Mouse (Mus musculus) liver, adult 2 months (tissue): ENCODE results near the gene Retreg1. TPM values are rescaled to one million over a fixed set of nuclear protein-coding genes. Genes with fewer than 3 reads are reported as not detected.
"Not testable (repeated sequence)": the region's sequence is repeated elsewhere in the genome, so short reads cannot be mapped to it uniquely, and the experiment has no call there.

ENCODE experiments used
- DNase-seq: peaks from one replicate; pipeline ENCODE4 v3.0.0-alpha.2; 2011; ENCODE audit warnings: low read depth, low spot score; ENCODE audit errors: extremely low read depth
- H3K27ac ChIP-seq: fragments of 200-500 bp; replicated peaks from 2 replicates; pipeline ENCODE4 v1.5.1; 2012; ENCODE audit warnings: low read depth, mild to moderate bottlenecking, control low read depth, inconsistent platforms, low read length; ENCODE audit not compliant: insufficient read depth
- H3K27me3 ChIP-seq: fragments of 200-500 bp; 2 replicates; pipeline ENCODE4 v1.6.1; 2012; ENCODE audit warnings: mild to moderate bottlenecking, moderate library complexity, low read length, inconsistent platforms; ENCODE audit not compliant: control insufficient read depth, insufficient read depth
- H3K36me3 ChIP-seq: fragments of 200-500 bp; 2 replicates; pipeline ENCODE4 v1.6.1; 2012; ENCODE audit warnings: low read length, inconsistent platforms; ENCODE audit not compliant: control insufficient read depth, insufficient read depth
- H3K4me1 ChIP-seq: fragments of 200-500 bp; 2 replicates; pipeline ENCODE4 v1.6.1; 2011; ENCODE audit warnings: low read length; ENCODE audit not compliant: control insufficient read depth, insufficient read depth
- H3K4me3 ChIP-seq: fragments of 200-500 bp; 2 replicates; pipeline ENCODE4 v1.5.1; 2011; ENCODE audit warnings: low read depth, mild to moderate bottlenecking, control low read depth, low read length, moderate library complexity; ENCODE audit not compliant: insufficient read depth
- H3K79me2 ChIP-seq: fragments of 200-500 bp; 2 replicates; pipeline ENCODE4 v1.6.1; 2012; ENCODE audit warnings: inconsistent platforms, mild to moderate bottlenecking, low read length, moderate library complexity; ENCODE audit not compliant: control insufficient read depth, insufficient read depth
- H3K9ac ChIP-seq: fragments of 200-500 bp; 2 replicates; pipeline ENCODE4 v1.6.1; 2012; ENCODE audit warnings: low read depth, mild to moderate bottlenecking, control low read depth, inconsistent platforms, low read length
- CTCF ChIP-seq: fragments of 200-500 bp; IDR thresholded peaks from 2 replicates; pipeline ENCODE4 v1.5.1; 2011; ENCODE audit warnings: low read depth, low read length, control low read depth
- POLR2A ChIP-seq: fragments of 200-500 bp; IDR thresholded peaks from 2 replicates; pipeline ENCODE4 v1.6.1; 2011; ENCODE audit warnings: low read length, control low read depth; ENCODE audit not compliant: insufficient read depth; ENCODE audit errors: extremely low read depth
- WGBS: fragments of 180-500 bp; shearing (Covaris S2); methylation state at CpG from one replicate; pipeline ENCODE4 v1.1.7; 2018; 5-methylcytosine and 5-hydroxymethylcytosine counted together
- polyA plus RNA-seq: library from polyadenylated mRNA; depleted of rRNA; stranded (reverse); fragments of >200 nt; gene quantifications from 2 replicates; pipeline ENCODE4 v1.2.3, GENCODE M21; 2012
- total RNA-seq: library from RNA; depleted of rRNA; stranded (reverse); fragments of >200 nt; gene quantifications from 2 replicates; pipeline ENCODE4 v1.2.3, GENCODE M21; 2014

Retreg1 gene
- total and polyA plus RNA-seq, 2 experiments: 16.1 to 176 TPM

DNA sequence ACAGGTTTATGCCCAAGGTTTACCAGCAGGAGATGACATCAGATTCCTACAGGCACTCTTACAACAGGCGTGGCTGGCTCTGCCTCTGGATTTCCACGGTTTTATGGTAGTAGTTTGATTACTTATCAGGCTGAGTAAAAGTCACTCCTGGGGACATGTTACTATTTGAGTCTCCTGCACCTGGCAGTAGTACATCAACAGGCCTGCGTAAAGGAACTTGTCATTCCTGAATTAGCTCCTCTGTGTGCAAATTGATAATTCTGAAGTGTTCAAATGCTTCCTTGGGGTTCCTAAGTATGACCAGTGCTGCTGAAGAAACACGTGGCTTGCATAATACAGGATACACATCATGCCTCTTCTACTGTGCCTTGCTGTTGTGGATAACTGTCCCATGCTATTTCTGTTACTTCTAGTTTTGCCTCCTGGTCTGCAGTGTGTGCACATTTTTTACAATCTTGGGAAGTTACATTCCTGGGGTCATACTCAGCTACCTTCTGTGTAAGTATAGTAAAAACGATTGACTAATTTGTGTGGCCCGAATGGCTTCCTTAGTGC is 123.3 kb downstream of the Retreg1 start:
- TF ChIP-seq POLR2A (no peak), CTCF (no peak)
- no peak for DNase-seq
- Histone ChIP-seq H3K4me1 (no peaks in the 10 kb centered on the region), H3K4me3 (no peak overlapping the region), H3K27ac (no peak overlapping the region), H3K36me3 (peaks cover 51% of the 10 kb centered on the region), H3K79me2 (0 out of 2 replicates have a peak, but pooled peaks cover 2% of the 10 kb centered on the region), H3K27me3 (no peaks in the 10 kb centered on the region), H3K9ac (no peak overlapping the region)
- WGBS: 53% methylated on average over 6 of the region's 6 CpGs

- 92% methylated on average over 9 of the region's 9 CpGs for WGBS
- peaks cover 4% of the 10 kb centered on the region for H3K4me1 ChIP-seq
- TF ChIP-seq POLR2A (no peak), CTCF (no peak)
- no peaks in the 10 kb centered on the region for H3K27me3 ChIP-seq
- no peak overlapping the region for H3K4me3 ChIP-seq
- H3K27ac ChIP-seq: no peak overlapping the region
- no peak for DNase-seq
- H3K79me2 ChIP-seq: no peaks in the 10 kb centered on the region
- H3K36me3 ChIP-seq: peaks cover 43% of the 10 kb centered on the region
- no peak overlapping the region for H3K9ac ChIP-seq
Measured at GRCm38 (mm10) chr15:25971596-25971995, 128.6 kb downstream of the Retreg1 start.

DNA sequence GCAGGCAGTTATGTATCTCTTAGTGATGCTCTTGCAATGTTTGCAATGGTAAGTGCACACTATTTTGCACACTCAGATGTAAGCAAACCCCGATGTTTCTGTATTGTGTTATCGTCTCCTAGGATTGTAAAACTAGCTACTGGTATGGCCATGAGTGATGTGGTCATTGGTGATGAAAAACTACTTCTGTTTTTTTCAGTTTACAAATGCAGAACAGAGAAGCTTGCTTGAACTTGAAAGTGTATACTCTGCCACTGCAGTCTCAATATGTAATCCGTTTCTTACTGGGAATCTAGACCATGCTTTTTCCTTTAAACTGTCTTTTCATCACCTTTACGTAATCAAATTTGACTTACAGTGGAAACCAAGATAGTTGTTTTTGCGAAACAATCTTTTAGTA is 129.8 kb downstream of the Retreg1 start:
- Histone ChIP-seq H3K9ac (no peak overlapping the region), H3K36me3 (peaks cover 36% of the 10 kb centered on the region), H3K27me3 (no peaks in the 10 kb centered on the region), H3K4me3 (no peak overlapping the region), H3K4me1 (peaks cover 4% of the 10 kb centered on the region), H3K79me2 (no peaks in the 10 kb centered on the region), H3K27ac (no peak overlapping the region)
- TF ChIP-seq CTCF (no peak), POLR2A (no peak)
- WGBS: 90% methylated on average over 5 of the region's 5 CpGs
- DNase-seq: no peak

- no peak for DNase-seq
- TF ChIP-seq POLR2A (no peak), CTCF (no peak)
- Histone ChIP-seq H3K79me2 (no peaks in the 10 kb centered on the region), H3K27me3 (no peaks in the 10 kb centered on the region), H3K4me1 (peaks cover 4% of the 10 kb centered on the region), H3K36me3 (peaks cover 31% of the 10 kb centered on the region), H3K4me3 (no peak overlapping the region), H3K9ac (no peak overlapping the region), H3K27ac (no peak overlapping the region)
- WGBS: 86% methylated on average over 4 of the region's 4 CpGs
Measured at GRCm38 (mm10) chr15:25974352-25974751, 131.4 kb downstream of the Retreg1 start.

DNA sequence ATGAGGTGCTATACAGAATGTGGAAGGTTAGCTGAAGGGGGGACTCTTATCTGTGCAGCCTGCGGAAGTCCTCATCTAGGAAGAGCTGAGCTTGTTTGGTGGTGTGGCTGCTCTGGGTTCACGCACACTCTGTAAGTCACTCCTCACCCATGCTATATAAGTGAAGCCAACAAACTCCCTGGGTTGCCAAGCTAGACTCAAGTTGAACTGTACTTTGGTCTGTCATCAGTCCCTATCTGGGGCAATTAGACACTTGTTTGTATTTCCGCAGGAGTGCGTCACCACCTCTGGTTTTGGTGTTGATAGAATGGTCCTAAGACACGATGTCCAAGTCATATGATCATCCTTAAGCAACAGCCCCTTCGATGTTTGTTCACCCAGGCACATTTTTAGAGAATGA is 132.8 kb downstream of the Retreg1 start:
- peak; percentile 89 for DNase-seq
- no peaks in the 10 kb centered on the region for H3K79me2 ChIP-seq
- H3K27ac ChIP-seq: no peak overlapping the region

GRCm38 (mm10) chr15:25983614-25984013 is 140.6 kb downstream of the Retreg1 start:
- H3K27me3 ChIP-seq, DNase-seq, H3K27ac ChIP-seq: not testable (repeated sequence)
- Histone ChIP-seq H3K4me1 (peaks cover 16% of the 10 kb centered on the region), H3K9ac (peak overlapping the region; percentile 46), H3K36me3 (peaks cover 13% of the 10 kb centered on the region), H3K79me2 (peaks cover 15% of the 10 kb centered on the region), H3K4me3 (peak overlapping the region; percentile 77)
- 19% methylated on average over 6 of the region's 6 CpGs for WGBS

More for the DNA sequence above, 132.8 kb downstream of the Retreg1 start:
- no peak for TF ChIP-seq CTCF
- no peak for TF ChIP-seq POLR2A
- no peak overlapping the region for H3K9ac ChIP-seq
- H3K27me3 ChIP-seq: no peaks in the 10 kb centered on the region
- peaks cover 4% of the 10 kb centered on the region for H3K4me1 ChIP-seq
- 29% methylated on average over 6 of the region's 6 CpGs for WGBS
- H3K36me3 ChIP-seq: peaks cover 19% of the 10 kb centered on the region
- H3K4me3 ChIP-seq: no peak overlapping the region
